Mouse (Mus musculus) stomach, postnatal 0 days (tissue): ENCODE measurements at regions not wholly inside any gene's neighbourhood (a gene's known extent, or its start where the extent isn't known, plus 50 kb on each side); places are given as distances from the start of the nearest gene placed in this dataset.

Experiments
- CTCF ChIP-seq: IDR thresholded peaks from 2 replicates; pipeline ENCODE4 v1.5.1; 2016; ENCODE audit warnings: antibody characterized with exemption, low read depth, mild to moderate bottlenecking, moderate library complexity
- EP300 ChIP-seq: optimal IDR thresholded peaks from 2 replicates; pipeline ENCODE3; 2016; ENCODE audit warnings: antibody characterized with exemption

GRCm38 (mm10) chr10:111745116-111745515 lies 227.3 kb upstream of the Krr1 start:
- TF ChIP-seq EP300 (no peak), CTCF (no peak)
